Mouse (Mus musculus) neural tube, embryonic 14.5 days (tissue): Measurements from ENCODE around the gene Hhatl. TPM values are rescaled to one million over a fixed set of nuclear protein-coding genes. Genes with fewer than 3 reads are reported as not detected.
A peak's percentile ranks its signal among the peaks of the same experiment; 100 is the strongest.

ENCODE experiments used
- ATAC-seq: fragments of 200-750 bp; cut with Nextera tagmentation; 2 replicates; pipeline ENCODE4 v1.8.0; 2017; ENCODE audit warnings: low read depth, mild to moderate bottlenecking, moderate TSS enrichment, moderate library complexity
- H3K27ac ChIP-seq: fragments of 300-500 bp; sonication (generic); 2 replicates; pipeline ENCODE4 v1.5.1; 2014; ENCODE audit warnings: low read depth, mild to moderate bottlenecking, control low read depth, low read length, moderate library complexity, mixed read lengths
- H3K27me3 ChIP-seq: fragments of 300-500 bp; sonication (generic); 2 replicates; pipeline ENCODE4 v1.6.1; 2014; ENCODE audit warnings: low read length; ENCODE audit not compliant: control insufficient read depth, insufficient read depth
- H3K36me3 ChIP-seq: fragments of 300-500 bp; sonication (generic); 2 replicates; pipeline ENCODE4 v1.6.1; 2014; ENCODE audit warnings: low read length, mixed read lengths; ENCODE audit not compliant: control insufficient read depth, insufficient read depth
- H3K4me1 ChIP-seq: fragments of 300-500 bp; sonication (generic); 2 replicates; pipeline ENCODE4 v1.6.1; 2014; ENCODE audit warnings: low read length; ENCODE audit not compliant: control insufficient read depth, insufficient read depth
- H3K4me2 ChIP-seq: fragments of 300-500 bp; sonication (generic); 2 replicates; pipeline ENCODE4 v1.6.1; 2014; ENCODE audit warnings: mild to moderate bottlenecking, low read depth, low read length, control low read depth
- H3K4me3 ChIP-seq: fragments of 300-500 bp; sonication (generic); 2 replicates; pipeline ENCODE4 v1.5.1; 2014; ENCODE audit warnings: low read depth, low read length, control low read depth, mixed read lengths
- H3K9ac ChIP-seq: fragments of 300-500 bp; sonication (generic); replicated peaks from 2 replicates; pipeline ENCODE4 v1.6.1; 2014; ENCODE audit warnings: low read depth, mild to moderate bottlenecking, control low read depth, low read length, mixed read lengths
- H3K9me3 ChIP-seq: fragments of 300-500 bp; sonication (generic); 2 replicates; pipeline ENCODE4 v1.6.1; 2016; ENCODE audit warnings: low read length; ENCODE audit not compliant: control insufficient read depth
- WGBS: fragments of 180-500 bp; shearing (Covaris S2); extraction: QIAGEN DNeasy Blood & Tissue Kit; methylation state at CpG from one replicate; pipeline ENCODE4 v1.1.7; 2014; 5-methylcytosine and 5-hydroxymethylcytosine counted together
- polyA plus RNA-seq: library from polyadenylated mRNA; unstranded; fragments of >200 nt; fragmentation: Nextera tagmentation; extraction: Ambion mirVana; gene quantifications from 2 replicates; pipeline ENCODE4 v1.2.1, GENCODE M21; 2014

The Hhatl gene
- polyA plus RNA-seq, 1 experiment from 2014 or later, result 0.40 TPM

DNA sequence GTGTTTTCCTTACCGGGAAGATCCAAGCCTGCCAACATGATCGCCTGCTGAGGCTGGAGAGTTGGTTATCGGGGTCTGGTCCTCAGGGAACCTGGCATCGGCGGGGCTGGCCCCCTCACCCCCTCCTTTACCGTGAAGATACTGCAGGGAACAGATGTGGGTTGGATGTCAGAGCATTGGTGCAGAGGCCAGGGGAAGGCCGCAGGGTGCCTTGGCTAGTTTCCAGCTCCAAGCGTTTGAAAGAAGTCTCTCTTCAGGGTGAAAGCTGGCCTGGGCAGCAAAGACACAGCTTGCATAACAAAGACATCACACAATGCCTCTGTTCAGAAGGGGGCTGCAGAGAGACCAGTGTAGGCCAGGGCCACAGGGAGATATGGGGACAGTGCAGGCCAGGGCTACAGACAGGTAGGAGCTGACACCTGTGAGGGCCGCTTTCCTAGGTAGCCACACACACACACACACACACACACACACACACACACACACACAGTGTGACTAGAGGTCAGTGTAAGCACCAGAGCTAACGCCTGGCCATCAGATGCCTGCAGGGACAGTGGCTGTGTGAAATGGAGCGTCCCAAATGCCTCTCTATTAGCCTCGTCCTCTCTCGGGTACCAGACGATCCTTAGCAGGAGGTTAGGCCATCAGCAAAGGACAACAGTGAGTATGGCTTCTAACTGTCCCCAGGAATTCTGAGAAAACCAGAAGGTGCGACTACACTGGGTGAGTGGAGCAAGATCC is 17.9 kb upstream of the Hhatl start:
- Histone ChIP-seq H3K36me3 (no peaks in the 10 kb centered on the region), H3K27me3 (no peaks in the 10 kb centered on the region), H3K4me3 (no peak overlapping the region), H3K4me2 (no peak overlapping the region), H3K27ac (peak overlapping the region; percentile 40; the same call in 1 of the 2 replicates), H3K4me1 (peaks cover 17% of the 10 kb centered on the region), H3K9ac (no peak overlapping the region), H3K9me3 (no peaks in the 10 kb centered on the region)
- ATAC-seq, result peak; percentile 57
- 15% methylated on average over 15 of the region's 15 CpGs for WGBS

- H3K27me3 ChIP-seq, result no peaks in the 10 kb centered on the region
- no peaks in the 10 kb centered on the region for H3K36me3 ChIP-seq
- H3K27ac ChIP-seq, result no peak overlapping the region
- H3K4me2 ChIP-seq, result no peak overlapping the region
- no peak overlapping the region for H3K4me3 ChIP-seq
- no peak for ATAC-seq
- peaks cover 17% of the 10 kb centered on the region for H3K4me1 ChIP-seq
- H3K9ac ChIP-seq, result no peak overlapping the region
- no peaks in the 10 kb centered on the region for H3K9me3 ChIP-seq
- 45% methylated on average over 3 of the region's 3 CpGs for WGBS
Observed at GRCm38 (mm10) chr9:121808511-121808910, 16.2 kb upstream of the Hhatl start.

DNA sequence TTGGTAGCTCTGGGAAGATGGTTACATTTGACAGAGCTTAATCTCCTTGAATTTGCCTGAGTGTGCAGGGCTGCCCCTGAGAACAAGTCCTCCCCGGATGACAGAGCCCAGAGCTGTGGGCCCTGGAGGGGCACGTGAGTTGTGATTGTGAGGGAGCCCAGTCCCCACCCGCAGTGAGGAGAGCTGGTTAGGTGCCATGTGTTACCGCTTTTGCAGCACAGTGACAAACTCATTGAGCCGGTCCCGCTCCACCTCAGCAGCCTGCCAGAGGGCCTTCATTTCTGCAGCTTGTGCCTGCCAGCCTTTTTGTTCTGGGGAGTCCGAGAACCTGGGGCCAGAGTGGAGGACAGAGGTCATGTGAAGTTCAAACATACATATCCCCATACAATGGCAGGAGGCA is 15.6 kb upstream of the Hhatl start:
- no peak overlapping the region for H3K4me2 ChIP-seq
- no peak overlapping the region for H3K4me3 ChIP-seq
- H3K27ac ChIP-seq, result no peak overlapping the region
- WGBS, result 56% methylated on average over 7 of the region's 7 CpGs
- no peaks in the 10 kb centered on the region for H3K9me3 ChIP-seq
- no peaks in the 10 kb centered on the region for H3K36me3 ChIP-seq
- H3K4me1 ChIP-seq, result peaks cover 17% of the 10 kb centered on the region
- H3K27me3 ChIP-seq, result no peaks in the 10 kb centered on the region
- ATAC-seq, result no peak
- no peak overlapping the region for H3K9ac ChIP-seq

DNA sequence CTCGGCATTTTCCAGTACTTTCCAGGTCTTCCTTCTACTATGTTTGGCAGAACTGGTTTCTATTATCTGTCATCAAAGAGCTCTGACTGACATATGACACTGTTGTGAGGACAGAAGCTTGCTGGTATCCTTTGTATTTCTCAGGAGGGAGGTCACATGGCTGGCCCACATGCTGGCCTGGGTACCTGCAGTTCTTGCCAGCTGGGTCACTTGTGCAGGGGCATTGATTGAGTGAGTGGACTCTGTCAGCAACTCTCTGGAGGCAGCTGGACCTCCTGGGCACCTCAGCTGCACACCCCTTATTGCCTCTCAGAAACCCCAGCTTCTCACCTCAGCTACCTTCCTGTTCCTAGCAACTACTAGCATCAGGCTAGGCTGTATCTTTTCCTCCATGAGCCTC is 15.2 kb upstream of the Hhatl start:
- no peaks in the 10 kb centered on the region for H3K9me3 ChIP-seq

GRCm38 (mm10) chr9:121802747-121803146 is 10.4 kb upstream of the Hhatl start:
- 72% methylated on average over 7 of the region's 7 CpGs for WGBS

More for the DNA sequence above, 15.2 kb upstream of the Hhatl start:
- no peak overlapping the region for H3K27ac ChIP-seq
- no peak overlapping the region for H3K9ac ChIP-seq
- H3K4me3 ChIP-seq, result no peak overlapping the region
- no peak for ATAC-seq
- 48% methylated on average over 1 of the region's 1 CpGs for WGBS
- no peaks in the 10 kb centered on the region for H3K36me3 ChIP-seq
- no peaks in the 10 kb centered on the region for H3K27me3 ChIP-seq
- H3K4me1 ChIP-seq, result peaks cover 17% of the 10 kb centered on the region
- no peak overlapping the region for H3K4me2 ChIP-seq

DNA sequence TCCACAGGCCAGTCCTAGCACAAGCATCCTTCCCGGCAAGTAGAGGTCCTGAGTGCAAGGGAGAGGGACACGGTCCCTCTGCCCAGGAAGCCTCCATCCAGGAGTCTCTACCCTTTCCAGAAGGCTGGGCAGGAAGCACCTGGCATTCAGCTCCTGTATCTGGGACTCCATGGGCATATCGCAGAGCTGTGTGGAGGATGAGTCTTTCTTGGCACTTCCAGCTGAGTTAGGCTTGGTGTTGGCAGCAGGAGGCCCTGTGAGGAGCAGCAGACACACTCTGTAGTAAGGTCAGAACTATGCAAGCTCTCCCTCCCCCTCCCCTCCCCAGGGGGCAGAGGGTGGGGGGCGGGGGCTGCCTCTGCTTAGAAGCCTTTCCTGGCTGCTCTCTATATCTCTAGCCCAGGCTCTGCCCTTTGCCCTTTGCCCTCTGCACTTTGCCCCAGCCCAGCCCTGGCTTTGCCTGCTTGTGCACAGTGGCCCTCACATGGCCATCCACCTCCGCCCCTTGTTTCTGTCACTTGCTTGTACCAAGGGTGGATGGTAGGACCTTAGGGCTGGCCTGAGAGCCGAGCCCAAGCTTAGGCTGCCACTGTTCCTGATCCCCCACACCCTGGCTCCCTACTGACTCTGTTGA is 6.7 kb upstream of the Hhatl start:
- no peak overlapping the region for H3K27ac ChIP-seq
- H3K36me3 ChIP-seq, result no peaks in the 10 kb centered on the region
- H3K4me1 ChIP-seq, result no peaks in the 10 kb centered on the region
- no peak for ATAC-seq
- no peak overlapping the region for H3K4me3 ChIP-seq
- H3K4me2 ChIP-seq, result no peak overlapping the region
- H3K9ac ChIP-seq, result no peak overlapping the region
- 58% methylated on average over 6 of the region's 6 CpGs for WGBS
- no peaks in the 10 kb centered on the region for H3K9me3 ChIP-seq
- H3K27me3 ChIP-seq, result no peaks in the 10 kb centered on the region

More at GRCm38 (mm10) chr9:121802747-121803146, 10.4 kb upstream of the Hhatl start:
- no peak overlapping the region for H3K4me2 ChIP-seq
- no peak overlapping the region for H3K4me3 ChIP-seq
- H3K9me3 ChIP-seq, result no peaks in the 10 kb centered on the region
- ATAC-seq, result no peak
- no peak overlapping the region for H3K9ac ChIP-seq
- no peak overlapping the region for H3K27ac ChIP-seq
- no peaks in the 10 kb centered on the region for H3K4me1 ChIP-seq
- H3K36me3 ChIP-seq, result no peaks in the 10 kb centered on the region
- no peaks in the 10 kb centered on the region for H3K27me3 ChIP-seq

DNA sequence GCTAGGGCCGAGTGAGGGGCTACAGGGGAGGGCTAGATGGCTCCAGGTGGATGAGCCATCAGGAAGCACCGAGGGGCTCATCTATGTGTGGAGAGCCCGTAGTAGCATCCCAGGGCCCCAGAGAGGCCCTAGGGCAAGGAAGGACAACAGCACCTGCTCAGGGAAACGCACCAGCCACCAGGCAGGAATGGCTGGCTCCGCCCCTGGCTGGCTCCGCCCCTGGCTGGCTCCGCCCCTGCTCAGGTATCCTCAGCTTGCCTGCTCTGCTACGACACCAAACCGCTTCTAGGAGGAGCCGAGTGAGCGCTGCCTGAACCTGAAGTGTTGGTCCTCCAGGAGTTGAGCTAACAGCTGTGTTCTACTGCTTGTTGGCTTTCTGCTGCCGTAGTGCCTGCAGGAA is 5.4 kb upstream of the Hhatl start:
- H3K4me2 ChIP-seq, result no peak overlapping the region
- no peaks in the 10 kb centered on the region for H3K27me3 ChIP-seq
- no peak overlapping the region for H3K27ac ChIP-seq
- WGBS, result 16% methylated on average over 12 of the region's 12 CpGs
- ATAC-seq, result no peak
- H3K4me1 ChIP-seq, result no peaks in the 10 kb centered on the region
- no peak overlapping the region for H3K4me3 ChIP-seq
- no peaks in the 10 kb centered on the region for H3K36me3 ChIP-seq
- H3K9me3 ChIP-seq, result no peaks in the 10 kb centered on the region
- no peak overlapping the region for H3K9ac ChIP-seq

- WGBS, result 15% methylated on average over 1 of the region's 1 CpGs
- Histone ChIP-seq H3K4me1 (no peaks in the 10 kb centered on the region), H3K4me3 (no peak overlapping the region), H3K9me3 (no peaks in the 10 kb centered on the region), H3K36me3 (no peaks in the 10 kb centered on the region), H3K27ac (no peak overlapping the region), H3K9ac (no peak overlapping the region), H3K4me2 (no peak overlapping the region), H3K27me3 (no peaks in the 10 kb centered on the region)
- ATAC-seq, result 0 out of 2 replicates have a peak, but pooled peaks have one; percentile 42
Observed at GRCm38 (mm10) chr9:121794972-121795539, 2.7 kb upstream of the Hhatl start.

DNA sequence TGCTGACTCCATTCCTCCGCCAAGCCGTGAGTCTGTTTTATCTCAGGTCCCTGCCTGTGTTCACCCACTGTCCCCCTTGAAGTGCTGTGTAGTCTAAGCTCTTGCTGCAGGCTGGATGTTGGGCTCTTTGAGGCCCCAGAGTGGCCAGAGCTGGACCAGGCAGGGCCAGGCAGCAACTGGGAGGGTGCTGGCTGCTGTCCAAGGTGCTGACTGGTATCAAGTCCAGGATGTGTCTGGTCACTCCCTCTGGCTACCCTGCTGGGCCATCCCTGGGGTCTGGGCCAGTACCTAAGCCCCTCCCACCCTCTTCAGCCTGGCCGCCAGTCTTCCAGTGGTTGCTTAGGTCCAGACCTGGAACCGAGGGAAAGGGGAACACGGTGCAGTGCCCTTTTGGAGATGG is 1.1 kb downstream of the Hhatl start:
- no peak overlapping the region for H3K4me2 ChIP-seq
- H3K27ac ChIP-seq, result no peak overlapping the region
- H3K4me3 ChIP-seq, result no peak overlapping the region
- ATAC-seq, result no peak
- no peaks in the 10 kb centered on the region for H3K36me3 ChIP-seq
- H3K27me3 ChIP-seq, result no peaks in the 10 kb centered on the region
- H3K9ac ChIP-seq, result no peak overlapping the region
- H3K4me1 ChIP-seq, result no peaks in the 10 kb centered on the region
- H3K9me3 ChIP-seq, result no peaks in the 10 kb centered on the region
- 13% methylated on average over 5 of the region's 5 CpGs for WGBS
